Mouse (Mus musculus) bone marrow macrophage, adult 2 months (primary cell): ENCODE measurements around the gene Cant1. TPM values are rescaled to one million over a fixed set of nuclear protein-coding genes. Genes with fewer than 3 reads are reported as not detected.
A peak's percentile ranks its signal among the peaks of the same experiment; 100 is the strongest.

Experiments used
- H3K27ac ChIP-seq: 2 replicates; pipeline ENCODE4 v1.5.1; 2012; ENCODE audit warnings: low read depth, low read length; ENCODE audit not compliant: insufficient read depth
- H3K4me1 ChIP-seq: 2 replicates; pipeline ENCODE4 v1.6.1; 2012; ENCODE audit warnings: low read length; ENCODE audit not compliant: control insufficient read depth, insufficient read depth
- H3K4me3 ChIP-seq: 2 replicates; pipeline ENCODE4 v1.5.1; 2012; ENCODE audit warnings: mild to moderate bottlenecking, low read length, moderate library complexity; ENCODE audit not compliant: insufficient read depth
- CTCF ChIP-seq: IDR thresholded peaks from 2 replicates; pipeline ENCODE4 v1.5.1; 2012; ENCODE audit warnings: low read depth, mild to moderate bottlenecking, low read length, moderate library complexity
- POLR2A ChIP-seq: IDR thresholded peaks from 2 replicates; pipeline ENCODE4 v1.6.1; 2012; ENCODE audit warnings: mild to moderate bottlenecking, low read depth, low read length, borderline replicate concordance
- polyA plus RNA-seq: library from polyadenylated mRNA; stranded (reverse); fragments of >200 nt; gene quantifications from 2 replicates; pipeline ENCODE4 v1.2.4, GENCODE M21; 2012; ENCODE audit not compliant: missing spikeins, insufficient read depth, insufficient read length

The Cant1 gene
- 31.9 and 36.2 TPM in 2 replicates for polyA plus RNA-seq

DNA sequence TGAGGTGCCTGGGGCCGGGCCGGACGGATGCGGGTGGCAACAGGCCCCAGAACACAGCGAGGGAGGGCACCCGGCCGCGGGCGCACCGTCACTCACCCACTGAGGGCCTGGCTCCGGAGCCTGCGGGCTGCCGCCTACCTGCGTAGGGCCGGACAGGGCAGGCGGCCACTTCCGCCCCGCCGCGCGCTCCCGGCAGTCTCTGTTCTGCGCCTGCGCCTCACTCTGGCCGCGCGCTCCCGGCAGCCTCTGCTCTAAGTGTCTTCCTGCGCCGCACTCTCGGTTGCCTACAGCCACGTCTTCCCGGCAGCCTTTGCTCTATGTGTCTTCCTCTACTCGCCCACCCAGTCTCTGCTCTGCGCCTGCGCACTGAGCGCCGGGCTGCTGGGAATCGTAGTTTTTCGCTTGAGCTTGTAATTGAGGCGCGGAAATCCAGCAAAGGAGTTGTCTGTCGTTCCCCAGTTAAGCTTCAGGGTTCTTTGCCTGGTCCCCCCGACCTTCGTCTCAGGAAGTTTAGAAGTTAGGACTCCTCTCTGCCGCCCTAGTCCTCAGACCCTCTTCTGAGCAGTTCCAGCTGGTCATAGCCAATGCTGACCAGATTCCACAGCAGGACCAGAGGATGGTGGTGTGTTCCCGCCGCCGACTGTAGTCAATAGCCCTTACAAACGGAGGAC, at the start of gene Cant1:
Gene Cant1, minus strand, starts transcription at position 253 of the 671 bp plus-strand sequence.
- TF ChIP-seq CTCF (no peak), POLR2A (no peak)
- peak within 1 kb of the TSS; percentile 65 for H3K27ac ChIP-seq
- peak within 1 kb of the TSS; percentile 73 for H3K4me3 ChIP-seq
- peaks cover 36% of the 10 kb centered on the region for H3K4me1 ChIP-seq

GRCm38 (mm10) chr11:118467441-118468035, 48.7 kb upstream of the Cant1 start:
- no peak overlapping the region for H3K4me3 ChIP-seq
- peaks cover 26% of the 10 kb centered on the region for H3K4me1 ChIP-seq
- TF ChIP-seq POLR2A (no peak), CTCF (no peak)
- H3K27ac ChIP-seq = no peak overlapping the region

- H3K4me1 ChIP-seq = peaks cover 56% of the 10 kb centered on the region
- TF ChIP-seq POLR2A = no peak
- peak; percentile 99 for TF ChIP-seq CTCF
- no peak overlapping the region for H3K4me3 ChIP-seq
- no peak overlapping the region for H3K27ac ChIP-seq
Observed at GRCm38 (mm10) chr11:118460280-118460679, 41.4 kb upstream of the Cant1 start.

GRCm38 (mm10) chr11:118459536-118459935, 40.6 kb upstream of the Cant1 start:
- Histone ChIP-seq H3K4me3 (peak overlapping the region; percentile 38), H3K27ac (peak overlapping the region; percentile 95), H3K4me1 (peaks cover 55% of the 10 kb centered on the region)
- TF ChIP-seq POLR2A (no peak), CTCF (no peak)

DNA sequence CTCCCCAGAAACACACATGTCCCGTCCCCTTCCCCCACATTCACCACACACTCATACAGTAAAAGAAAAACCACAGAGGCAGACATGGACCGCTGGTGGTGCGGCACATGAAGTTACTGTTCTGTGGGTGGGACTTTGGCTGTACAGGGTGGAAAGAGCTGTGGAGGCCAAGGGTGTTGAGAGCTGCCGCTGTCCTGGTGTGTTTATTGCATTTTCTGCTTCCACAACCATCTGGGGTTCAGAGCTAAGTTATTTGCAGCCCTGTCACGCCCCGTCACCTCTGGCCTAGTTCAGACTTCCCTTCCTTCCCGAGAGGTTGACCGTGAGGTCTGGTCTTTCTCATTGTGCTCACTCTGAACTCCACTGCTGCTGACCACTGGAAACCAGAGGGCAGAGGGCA, 40.2 kb upstream of the Cant1 start:
- TF ChIP-seq CTCF (no peak), POLR2A (no peak; the same call in 1 of the 2 replicates)
- Histone ChIP-seq H3K4me3 (peak overlapping the region; percentile 38), H3K4me1 (peaks cover 54% of the 10 kb centered on the region), H3K27ac (peak overlapping the region; percentile 95)

- no peak for TF ChIP-seq CTCF
- no peak for TF ChIP-seq POLR2A
- Histone ChIP-seq H3K4me1 (peaks cover 49% of the 10 kb centered on the region), H3K27ac (peak overlapping the region; percentile 96), H3K4me3 (no peak overlapping the region)
Observed at GRCm38 (mm10) chr11:118456937-118457336, 38.1 kb upstream of the Cant1 start.

DNA sequence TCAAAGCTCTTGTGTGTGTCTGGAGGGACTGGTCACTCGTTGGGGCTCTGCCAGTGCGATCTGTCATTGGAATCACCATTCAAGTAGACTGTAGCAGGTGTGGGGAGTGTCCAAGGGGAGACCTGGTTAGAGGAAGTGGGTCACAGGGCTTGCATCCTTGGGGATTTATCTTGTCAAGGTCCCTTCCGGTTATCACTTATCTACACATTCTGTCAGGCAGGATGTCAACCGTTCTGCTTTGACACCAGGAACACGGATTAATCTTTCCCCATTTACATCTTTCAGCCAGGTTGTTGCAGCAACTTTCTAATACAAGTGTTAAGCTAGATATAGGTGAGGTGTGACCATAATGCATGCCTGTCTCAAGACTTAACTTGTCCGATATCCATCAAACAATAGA, 36.9 kb upstream of the Cant1 start:
- no peak for TF ChIP-seq CTCF
- TF ChIP-seq POLR2A = no peak
- H3K27ac ChIP-seq = peak overlapping the region; percentile 96
- H3K4me3 ChIP-seq = no peak overlapping the region
- peaks cover 44% of the 10 kb centered on the region for H3K4me1 ChIP-seq

DNA sequence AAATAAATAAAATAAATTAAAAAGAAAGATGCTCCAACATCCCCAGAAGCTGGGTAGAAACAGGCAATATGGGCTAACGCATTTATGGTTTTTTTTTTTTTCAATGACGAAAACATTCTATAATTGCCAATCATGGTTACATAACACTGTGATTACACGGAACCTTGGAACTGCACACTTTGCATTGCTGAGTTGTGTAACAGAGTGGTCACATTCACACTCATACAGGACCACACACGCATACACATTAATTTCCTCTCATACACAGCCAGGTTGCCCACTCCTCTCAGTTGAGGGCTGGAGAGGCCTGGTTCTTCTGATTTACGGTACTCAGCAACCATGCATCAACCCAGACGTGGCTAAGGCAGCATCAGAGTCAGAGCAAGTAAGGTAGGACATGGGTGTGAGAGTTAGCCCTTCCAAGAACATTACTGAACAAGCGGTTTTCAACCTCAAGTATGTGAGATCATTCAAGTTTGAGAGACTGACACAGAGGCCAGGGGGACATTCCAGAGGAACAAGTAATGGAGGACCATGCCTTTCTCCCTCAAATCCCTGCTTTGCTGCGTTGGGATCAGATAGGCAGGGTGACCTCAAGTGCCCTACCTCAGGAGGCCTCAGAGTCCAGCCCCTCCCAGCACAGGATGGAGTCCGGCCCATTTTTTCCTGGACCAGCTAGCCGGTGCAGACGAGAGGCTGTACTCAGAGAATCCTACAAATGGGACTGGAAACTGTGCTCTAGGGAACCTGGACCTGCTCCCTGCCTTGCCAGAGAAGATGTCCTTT, 35.2 kb upstream of the Cant1 start:
- no peak for TF ChIP-seq POLR2A
- no peak for TF ChIP-seq CTCF
- Histone ChIP-seq H3K4me1 (peaks cover 41% of the 10 kb centered on the region), H3K27ac (no peak overlapping the region), H3K4me3 (no peak overlapping the region)

DNA sequence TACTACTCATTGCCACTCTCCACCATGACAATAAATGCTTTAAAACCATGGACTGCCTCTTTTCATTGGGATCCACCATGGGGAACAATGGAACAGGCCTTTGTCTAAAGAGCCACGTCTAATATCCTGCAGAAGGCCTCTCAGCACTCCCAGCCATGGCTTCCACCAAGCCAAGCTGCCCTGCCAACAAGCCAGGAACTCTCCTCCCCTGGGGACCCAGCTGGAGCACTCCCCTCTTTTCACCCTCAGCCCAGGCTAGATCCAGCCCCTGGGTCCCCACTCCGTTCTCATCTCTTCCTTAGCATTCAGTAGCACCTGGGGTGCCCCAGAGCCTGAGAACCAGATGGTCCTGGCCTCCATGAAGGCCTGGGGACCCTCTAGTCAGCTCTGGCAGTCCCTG, 34.1 kb upstream of the Cant1 start:
- peaks cover 33% of the 10 kb centered on the region for H3K4me1 ChIP-seq
- TF ChIP-seq POLR2A = no peak
- TF ChIP-seq CTCF = no peak
- H3K27ac ChIP-seq = no peak overlapping the region
- H3K4me3 ChIP-seq = no peak overlapping the region

DNA sequence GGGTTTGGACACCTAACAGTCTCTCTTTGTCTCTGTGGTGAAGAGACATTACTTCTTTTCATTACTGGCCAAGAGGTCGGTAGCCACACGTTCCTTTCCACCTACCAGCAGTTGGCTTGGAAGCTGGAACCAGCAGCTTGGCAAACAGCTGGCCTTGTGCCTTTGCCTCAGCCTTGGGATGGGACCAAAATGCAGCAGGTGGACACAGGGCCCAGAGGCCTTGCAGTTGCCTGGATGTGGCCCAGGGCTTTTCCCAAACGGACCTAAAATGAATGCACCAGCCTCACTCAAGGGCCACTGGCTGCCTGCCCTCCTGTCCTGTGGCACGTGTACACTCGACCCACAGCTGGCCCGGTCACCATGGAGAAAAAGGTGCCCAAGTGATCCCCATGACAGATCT, 32.3 kb upstream of the Cant1 start:
- TF ChIP-seq CTCF (no peak), POLR2A (no peak)
- H3K27ac ChIP-seq = no peak overlapping the region
- peaks cover 20% of the 10 kb centered on the region for H3K4me1 ChIP-seq
- H3K4me3 ChIP-seq = no peak overlapping the region
